Mouse (Mus musculus) erythroblast, embryonic 14.5 days (primary cell): ENCODE data around the gene Olfr101. TPM values are rescaled to one million over a fixed set of nuclear protein-coding genes. Genes with fewer than 3 reads are reported as not detected.

Source experiments
- H3K27me3 ChIP-seq: 2 replicates; pipeline ENCODE4 v1.6.1; 2012; ENCODE audit warnings: inconsistent platforms; ENCODE audit not compliant: control insufficient read depth
- H3K36me3 ChIP-seq: 2 replicates; pipeline ENCODE4 v1.6.1; 2012; ENCODE audit warnings: mild to moderate bottlenecking, inconsistent platforms; ENCODE audit not compliant: control insufficient read depth
- H3K4me1 ChIP-seq: 2 replicates; pipeline ENCODE4 v1.6.1; 2012; ENCODE audit warnings: inconsistent platforms; ENCODE audit not compliant: control insufficient read depth
- H3K4me3 ChIP-seq: replicated peaks from 2 replicates; pipeline ENCODE3; 2012; ENCODE audit warnings: moderate library complexity, mild to moderate bottlenecking, inconsistent platforms
- H3K9me3 ChIP-seq: 2 replicates; pipeline ENCODE4 v1.6.1; 2012; ENCODE audit warnings: low read length, inconsistent platforms, mixed read lengths; ENCODE audit not compliant: control insufficient read depth
- GATA1 ChIP-seq: IDR thresholded peaks from 2 replicates; pipeline ENCODE4 v1.6.1; 2012; ENCODE audit warnings: low read length, inconsistent platforms, mixed read lengths
- TAL1 ChIP-seq: IDR thresholded peaks from 3 replicates; pipeline ENCODE4 v1.6.1; 2012; ENCODE audit warnings: low read length, inconsistent platforms, mixed read lengths
- polyA plus RNA-seq: library from polyadenylated mRNA; stranded (reverse); fragments of >175 nt; gene quantifications from 2 replicates; pipeline ENCODE4 v1.2.3, GENCODE M21; 2012

Olfr101 gene
- polyA plus RNA-seq, 1 experiment = 0.02 TPM

GRCm38 (mm10) chr17:37270702-37271092 is 33.4 kb downstream of the Olfr101 start:
- H3K36me3 ChIP-seq = no peaks in the 10 kb centered on the region
- no peak for TF ChIP-seq GATA1
- no peak for TF ChIP-seq TAL1
- no peaks in the 10 kb centered on the region for H3K27me3 ChIP-seq
- H3K9me3 ChIP-seq = no peaks in the 10 kb centered on the region
- H3K4me1 ChIP-seq = peaks cover 12% of the 10 kb centered on the region
- H3K4me3 ChIP-seq = peak overlapping the region; percentile 60

GRCm38 (mm10) chr17:37270058-37270701 is 33.9 kb downstream of the Olfr101 start, which contains the start of gene H2-M3:
TSS of gene H2-M3 (plus strand) at chr17:37270220.
- peaks cover 12% of the 10 kb centered on the region for H3K4me1 ChIP-seq
- peak within 1 kb of the TSS; percentile 60 for H3K4me3 ChIP-seq
- no peaks in the 10 kb centered on the region for H3K9me3 ChIP-seq
- no peaks in the 10 kb centered on the region for H3K36me3 ChIP-seq
- H3K27me3 ChIP-seq = no peaks in the 10 kb centered on the region
- TF ChIP-seq TAL1 (no peak), GATA1 (no peak)

- TF ChIP-seq GATA1 (no peak), TAL1 (no peak)
- Histone ChIP-seq H3K9me3 (no peaks in the 10 kb centered on the region), H3K4me3 (no peak within 1 kb of the TSS), H3K4me1 (no peaks in the 10 kb centered on the region), H3K36me3 (no peaks in the 10 kb centered on the region), H3K27me3 (no peaks in the 10 kb centered on the region)
These were observed 40.5 kb downstream of the Olfr101 start, which contains the start of gene Olfr98 for GRCm38 (mm10) chr17:37263626-37264025. TSS of gene Olfr98 (minus strand) at chr17:37263749.

- Histone ChIP-seq H3K36me3 (no peaks in the 10 kb centered on the region), H3K4me1 (no peaks in the 10 kb centered on the region), H3K4me3 (no peak overlapping the region), H3K27me3 (no peaks in the 10 kb centered on the region), H3K9me3 (no peaks in the 10 kb centered on the region)
- TF ChIP-seq GATA1 = no peak
- TF ChIP-seq TAL1 = no peak
These were observed 53.6 kb downstream of the Olfr101 start for GRCm38 (mm10) chr17:37250544-37250943.

- H3K36me3 ChIP-seq = no peaks in the 10 kb centered on the region
- no peak for TF ChIP-seq GATA1
- TF ChIP-seq TAL1 = no peak
- H3K9me3 ChIP-seq = no peaks in the 10 kb centered on the region
- H3K4me3 ChIP-seq = no peak overlapping the region
- H3K4me1 ChIP-seq = no peaks in the 10 kb centered on the region
- H3K27me3 ChIP-seq = no peaks in the 10 kb centered on the region
These were observed 54.7 kb downstream of the Olfr101 start for GRCm38 (mm10) chr17:37249460-37249859.

Other genes with a start within 250 kb of the Olfr101 start
- not detected in 2 replicates for gene Olfr90, start 215.8 kb downstream of the Olfr101 start, polyA plus RNA-seq
- gene Olfr91, start 206.0 kb downstream of the Olfr101 start, polyA plus RNA-seq = 0.04 TPM in 1 of 2 replicates, not detected in the other
- gene Olfr92, start 184.2 kb downstream of the Olfr101 start, polyA plus RNA-seq = not detected in 2 replicates
- gene Olfr93, start 142.8 kb downstream of the Olfr101 start, polyA plus RNA-seq = not detected in 2 replicates
- gene Ubd, start 110.4 kb downstream of the Olfr101 start, polyA plus RNA-seq = not detected in 2 replicates
- not detected in 2 replicates for gene Olfr94, start 103.3 kb downstream of the Olfr101 start, polyA plus RNA-seq
- gene Olfr95, start 91.2 kb downstream of the Olfr101 start, polyA plus RNA-seq = not detected in 2 replicates
- gene Olfr96, start 84.2 kb downstream of the Olfr101 start, polyA plus RNA-seq = not detected in 2 replicates
- not detected in 2 replicates for gene Olfr97, start 67.0 kb downstream of the Olfr101 start, polyA plus RNA-seq
- gene Olfr98, start 40.6 kb downstream of the Olfr101 start, polyA plus RNA-seq = 0.06 TPM in 1 of 2 replicates, not detected in the other
- gene H2-M3, start 34.1 kb downstream of the Olfr101 start, polyA plus RNA-seq = not detected in 2 replicates
- not detected in 2 replicates for gene Olfr99, start 20.9 kb downstream of the Olfr101 start, polyA plus RNA-seq
- not detected in 2 replicates for gene Olfr102, start 12.7 kb upstream of the Olfr101 start, polyA plus RNA-seq
- gene Olfr103, start 35.4 kb upstream of the Olfr101 start, polyA plus RNA-seq = not detected in 2 replicates
- gene Olfr104-ps, start 55.3 kb upstream of the Olfr101 start, polyA plus RNA-seq = not detected in 2 replicates
- not detected in 2 replicates for gene Olfr105-ps, start 74.7 kb upstream of the Olfr101 start, polyA plus RNA-seq
- not detected in 2 replicates for gene Olfr106-ps, start 86.1 kb upstream of the Olfr101 start, polyA plus RNA-seq
- gene Olfr107, start 94.9 kb upstream of the Olfr101 start, polyA plus RNA-seq = not detected in 2 replicates
- gene Olfr108, start 141.2 kb upstream of the Olfr101 start, polyA plus RNA-seq = not detected in 2 replicates
- not detected in 2 replicates for gene Olfr109, start 154.6 kb upstream of the Olfr101 start, polyA plus RNA-seq
- not detected in 2 replicates for gene H2-M2, start 179.2 kb upstream of the Olfr101 start, polyA plus RNA-seq
- 0.02 TPM in 1 of 2 replicates, not detected in the other for gene Olfr110, start 188.2 kb upstream of the Olfr101 start, polyA plus RNA-seq
- not detected in 2 replicates for gene Olfr111, start 203.7 kb upstream of the Olfr101 start, polyA plus RNA-seq